Mouse (Mus musculus) liver, embryonic 11.5 days (tissue): ENCODE results near the gene Chl1. TPM values are rescaled to one million over a fixed set of nuclear protein-coding genes. Genes with fewer than 3 reads are reported as not detected.

Experiments
- ATAC-seq: fragments of 200-750 bp; cut with Nextera tagmentation; replicated peaks from 2 replicates; pipeline ENCODE4 v1.8.0; 2017; ENCODE audit warnings: moderate number of reproducible peaks, mild to moderate bottlenecking, moderate TSS enrichment, moderate library complexity; ENCODE audit not compliant: low FRiP score
- DNase-seq: peaks from one replicate; pipeline ENCODE4 v3.0.0-alpha.2; 2017; ENCODE audit warnings: low spot score
- H3K27ac ChIP-seq: fragments of 300-500 bp; sonication (generic); 2 replicates; pipeline ENCODE4 v1.5.1; 2014; ENCODE audit warnings: mild to moderate bottlenecking, low read depth, low read length, control low read depth
- H3K27me3 ChIP-seq: fragments of 300-500 bp; sonication (generic); replicated peaks from 2 replicates; pipeline ENCODE4 v1.6.1; 2014; ENCODE audit warnings: low read length, mixed read lengths; ENCODE audit not compliant: control insufficient read depth, insufficient read depth
- H3K36me3 ChIP-seq: fragments of 300-500 bp; sonication (generic); 2 replicates; pipeline ENCODE4 v1.6.1; 2014; ENCODE audit warnings: mild to moderate bottlenecking, low read length, moderate library complexity, mixed read lengths; ENCODE audit not compliant: control insufficient read depth, insufficient read depth
- H3K4me1 ChIP-seq: fragments of 300-500 bp; sonication (generic); replicated peaks from 2 replicates; pipeline ENCODE4 v1.6.1; 2014; ENCODE audit warnings: low read length, mixed read lengths; ENCODE audit not compliant: control insufficient read depth, insufficient read depth
- H3K4me2 ChIP-seq: fragments of 300-500 bp; sonication (generic); 2 replicates; pipeline ENCODE4 v1.6.1; 2014; ENCODE audit warnings: mild to moderate bottlenecking, control low read depth, moderate library complexity
- H3K4me3 ChIP-seq: fragments of 300-500 bp; sonication (generic); 2 replicates; pipeline ENCODE4 v1.5.1; 2014; ENCODE audit warnings: low read depth, low read length, control low read depth
- H3K9ac ChIP-seq: fragments of 300-500 bp; sonication (generic); 2 replicates; pipeline ENCODE4 v1.6.1; 2014; ENCODE audit warnings: low read depth, low read length, control low read depth
- H3K9me3 ChIP-seq: fragments of 300-500 bp; sonication (generic); 2 replicates; pipeline ENCODE4 v1.6.1; 2016; ENCODE audit warnings: low read length, inconsistent platforms, mixed read lengths; ENCODE audit not compliant: control insufficient read depth
- WGBS: fragments of 180-500 bp; shearing (Covaris S2); extraction: QIAGEN DNeasy Blood & Tissue Kit; methylation state at CpG from one replicate; pipeline ENCODE4 v1.1.7; 2014; 5-methylcytosine and 5-hydroxymethylcytosine counted together
- polyA plus RNA-seq: library from polyadenylated mRNA; unstranded; fragments of >200 nt; fragmentation: Nextera tagmentation; extraction: Ambion mirVana; gene quantifications from 2 replicates; pipeline ENCODE4 v1.2.1, GENCODE M21; 2014

Chl1 gene
- polyA plus RNA-seq, 1 experiment from 2014 or later = 0.32 TPM

GRCm38 (mm10) chr6:103612626-103613025, 102.2 kb downstream of the Chl1 start:
- Histone ChIP-seq H3K4me2 (no peak overlapping the region), H3K4me1 (no peaks in the 10 kb centered on the region), H3K9me3 (no peaks in the 10 kb centered on the region), H3K27me3 (no peaks in the 10 kb centered on the region), H3K9ac (no peak overlapping the region), H3K4me3 (no peak overlapping the region), H3K27ac (no peak overlapping the region), H3K36me3 (no peaks in the 10 kb centered on the region)
- DNase-seq = no peak
- ATAC-seq = no peak
- 89% methylated on average over 3 of the region's 3 CpGs for WGBS

DNA sequence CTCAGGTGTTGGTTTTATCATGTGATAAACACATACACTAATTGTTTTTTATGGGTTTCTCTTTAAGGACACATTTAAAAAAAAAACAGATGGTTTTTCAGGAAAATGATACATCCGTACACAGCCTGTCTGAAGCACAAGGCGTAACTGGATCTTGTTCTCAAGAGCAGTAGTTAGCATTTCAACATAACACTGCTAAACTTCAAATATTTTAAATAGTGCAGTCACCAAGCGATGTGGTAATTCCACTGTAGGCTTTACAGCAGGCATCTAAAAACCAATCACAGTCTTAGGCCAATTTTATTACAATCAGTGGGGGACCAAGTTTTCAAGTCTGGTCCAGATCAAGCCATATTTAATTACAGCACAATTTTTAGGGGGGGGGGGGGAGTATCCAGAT, 103.3 kb downstream of the Chl1 start:
- no peak overlapping the region for H3K27ac ChIP-seq
- H3K4me1 ChIP-seq = no peaks in the 10 kb centered on the region
- no peaks in the 10 kb centered on the region for H3K9me3 ChIP-seq
- no peak overlapping the region for H3K4me3 ChIP-seq
- H3K27me3 ChIP-seq = no peaks in the 10 kb centered on the region
- no peaks in the 10 kb centered on the region for H3K36me3 ChIP-seq
- ATAC-seq = no peak
- DNase-seq = no peak
- H3K4me2 ChIP-seq = no peak overlapping the region
- WGBS = 80% methylated on average over 3 of the region's 3 CpGs
- no peak overlapping the region for H3K9ac ChIP-seq

DNA sequence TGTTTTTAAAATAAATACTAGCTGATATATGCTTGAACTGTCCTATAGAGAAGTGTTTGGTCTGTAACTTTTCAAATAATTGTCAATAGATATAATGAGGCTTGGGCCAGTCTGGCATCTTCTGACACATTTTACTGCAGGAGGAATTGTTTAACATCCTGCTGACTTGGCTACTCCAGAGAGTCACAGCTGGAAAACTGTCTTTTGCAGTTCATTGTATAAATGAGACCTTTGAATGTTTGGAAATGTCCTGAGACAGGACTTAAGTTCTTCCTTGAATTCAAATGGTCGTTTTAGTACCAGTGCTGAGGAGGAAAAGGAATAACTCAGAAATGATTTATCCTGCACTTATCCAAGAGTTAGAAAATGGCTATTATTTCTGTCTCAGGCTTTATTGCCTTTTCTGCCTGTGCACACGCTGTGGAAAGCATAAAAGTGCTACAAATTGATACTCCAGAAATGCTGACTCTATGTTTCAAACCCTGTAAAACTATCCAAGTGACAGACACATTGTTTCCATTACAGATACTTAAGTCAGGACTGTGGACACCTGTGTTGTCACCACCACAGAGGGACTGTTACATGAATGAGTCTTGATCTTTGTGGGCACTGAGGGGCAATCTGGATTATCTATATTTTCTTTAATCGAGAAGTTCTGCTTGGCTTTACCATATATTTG, 105.7 kb downstream of the Chl1 start:
- DNase-seq (no peak), ATAC-seq (no peak)
- 62% methylated on average over 3 of the region's 3 CpGs for WGBS

GRCm38 (mm10) chr6:103620880-103621279, 110.5 kb downstream of the Chl1 start:
- Histone ChIP-seq H3K27me3 (no peaks in the 10 kb centered on the region), H3K4me1 (no peaks in the 10 kb centered on the region), H3K9ac (no peak overlapping the region), H3K4me2 (no peak overlapping the region), H3K9me3 (no peaks in the 10 kb centered on the region), H3K36me3 (no peaks in the 10 kb centered on the region), H3K27ac (no peak overlapping the region), H3K4me3 (no peak overlapping the region)
- ATAC-seq = no peak
- 76% methylated on average over 4 of the region's 4 CpGs for WGBS
- DNase-seq = no peak

More for the DNA sequence above, 105.7 kb downstream of the Chl1 start:
- H3K4me1 ChIP-seq = no peaks in the 10 kb centered on the region
- no peaks in the 10 kb centered on the region for H3K36me3 ChIP-seq
- no peak overlapping the region for H3K4me2 ChIP-seq
- H3K27ac ChIP-seq = no peak overlapping the region
- no peak overlapping the region for H3K9ac ChIP-seq
- H3K4me3 ChIP-seq = no peak overlapping the region
- H3K9me3 ChIP-seq = no peaks in the 10 kb centered on the region
- H3K27me3 ChIP-seq = no peaks in the 10 kb centered on the region

GRCm38 (mm10) chr6:103622117-103622713, 111.8 kb downstream of the Chl1 start:
- 82% methylated on average over 3 of the region's 3 CpGs for WGBS
- H3K27ac ChIP-seq = no peak overlapping the region
- H3K9me3 ChIP-seq = no peaks in the 10 kb centered on the region
- no peak overlapping the region for H3K4me3 ChIP-seq
- no peak overlapping the region for H3K9ac ChIP-seq
- DNase-seq (no peak), ATAC-seq (no peak)
- H3K4me2 ChIP-seq = no peak overlapping the region
- H3K27me3 ChIP-seq = no peaks in the 10 kb centered on the region
- H3K4me1 ChIP-seq = no peaks in the 10 kb centered on the region
- H3K36me3 ChIP-seq = no peaks in the 10 kb centered on the region

GRCm38 (mm10) chr6:103632856-103633255, 122.5 kb downstream of the Chl1 start:
- 47% methylated on average over 3 of the region's 3 CpGs for WGBS
- H3K4me3 ChIP-seq = no peak overlapping the region
- H3K9ac ChIP-seq = no peak overlapping the region
- no peaks in the 10 kb centered on the region for H3K27me3 ChIP-seq
- H3K36me3 ChIP-seq = no peaks in the 10 kb centered on the region
- ATAC-seq = no peak
- no peak for DNase-seq
- no peak overlapping the region for H3K27ac ChIP-seq
- no peaks in the 10 kb centered on the region for H3K9me3 ChIP-seq
- no peak overlapping the region for H3K4me2 ChIP-seq
- no peaks in the 10 kb centered on the region for H3K4me1 ChIP-seq

DNA sequence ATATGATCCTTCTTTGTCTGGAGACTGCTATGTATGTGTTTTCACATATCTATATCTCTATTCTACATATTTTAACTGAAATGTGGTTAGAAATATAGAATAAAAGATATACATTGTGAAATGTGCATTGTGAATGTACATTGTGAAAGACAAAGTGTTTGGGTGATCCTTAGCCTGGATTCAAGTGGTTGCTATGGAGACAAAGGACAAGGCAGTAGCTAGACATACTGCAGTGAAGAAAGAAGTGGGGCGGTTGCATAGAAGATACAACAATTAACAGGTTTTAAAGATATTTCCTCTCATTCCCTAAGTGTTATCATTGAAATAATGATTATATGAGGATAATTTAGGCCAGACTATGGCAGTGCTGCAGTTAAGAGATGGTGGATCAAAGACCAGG, 146.4 kb downstream of the Chl1 start:
- Histone ChIP-seq H3K36me3 (no peaks in the 10 kb centered on the region), H3K9me3 (no peaks in the 10 kb centered on the region), H3K9ac (no peak overlapping the region), H3K4me2 (no peak overlapping the region), H3K27ac (no peak overlapping the region), H3K27me3 (no peaks in the 10 kb centered on the region), H3K4me3 (no peak overlapping the region), H3K4me1 (no peaks in the 10 kb centered on the region)
- 74% methylated on average over 1 of the region's 1 CpGs for WGBS
- DNase-seq (no peak), ATAC-seq (no peak)

GRCm38 (mm10) chr6:103659173-103659572, 148.8 kb downstream of the Chl1 start:
- H3K27ac ChIP-seq = no peak overlapping the region
- no peak overlapping the region for H3K9ac ChIP-seq
- DNase-seq (no peak), ATAC-seq (no peak)
- WGBS = 86% methylated on average over 2 of the region's 2 CpGs
- H3K4me1 ChIP-seq = no peaks in the 10 kb centered on the region
- no peak overlapping the region for H3K4me3 ChIP-seq
- no peak overlapping the region for H3K4me2 ChIP-seq
- no peaks in the 10 kb centered on the region for H3K27me3 ChIP-seq
- H3K36me3 ChIP-seq = no peaks in the 10 kb centered on the region
- H3K9me3 ChIP-seq = no peaks in the 10 kb centered on the region

DNA sequence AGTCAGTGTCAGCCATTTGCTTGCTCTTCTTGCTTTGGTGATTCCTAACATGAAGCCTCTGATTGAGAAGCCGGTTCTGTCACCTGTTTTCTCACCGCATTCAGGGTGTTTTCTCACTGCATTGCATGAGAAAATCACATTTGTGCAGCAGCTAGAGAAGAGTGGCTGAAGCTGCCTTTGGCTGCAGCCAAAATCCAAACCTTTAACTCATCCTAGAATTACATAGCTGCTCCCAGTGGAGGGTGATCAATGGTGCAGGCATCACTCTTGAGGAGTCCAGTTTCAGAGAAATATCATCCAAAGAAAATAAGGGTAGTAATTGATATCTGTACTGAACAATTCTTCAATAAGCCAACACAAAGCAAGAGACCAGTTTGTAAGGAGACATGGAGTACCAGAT, 154.8 kb downstream of the Chl1 start:
- 85% methylated on average over 2 of the region's 2 CpGs for WGBS
- no peaks in the 10 kb centered on the region for H3K27me3 ChIP-seq
- H3K36me3 ChIP-seq = no peaks in the 10 kb centered on the region
- no peak overlapping the region for H3K9ac ChIP-seq
- no peak for DNase-seq
- no peak overlapping the region for H3K4me2 ChIP-seq
- H3K9me3 ChIP-seq = no peaks in the 10 kb centered on the region
- H3K4me1 ChIP-seq = no peaks in the 10 kb centered on the region
- no peak overlapping the region for H3K4me3 ChIP-seq
- no peak overlapping the region for H3K27ac ChIP-seq
- ATAC-seq = no peak
